Mouse (Mus musculus) forebrain, embryonic 11.5 days (tissue): ENCODE data around the gene Wdfy4. TPM values are rescaled to one million over a fixed set of nuclear protein-coding genes. Genes with fewer than 3 reads are reported as not detected.

ENCODE experiments used
- ATAC-seq: fragments of 200-750 bp; cut with Nextera tagmentation; replicated peaks from 2 replicates; pipeline ENCODE4 v1.8.0; 2017; ENCODE audit warnings: moderate TSS enrichment; ENCODE audit not compliant: low FRiP score
- DNase-seq: peaks from one replicate; pipeline ENCODE4 v3.0.0-alpha.2; 2017; ENCODE audit warnings: low spot score
- H3K27ac ChIP-seq: fragments of 300-500 bp; sonication (generic); 2 replicates; pipeline ENCODE4 v1.5.1; 2014; ENCODE audit warnings: low read depth, low read length
- H3K27me3 ChIP-seq: fragments of 300-500 bp; sonication (generic); 2 replicates; pipeline ENCODE4 v1.6.1; 2014; ENCODE audit warnings: mild to moderate bottlenecking, low read length, mixed read lengths; ENCODE audit not compliant: control insufficient read depth, insufficient read depth
- H3K36me3 ChIP-seq: fragments of 300-500 bp; sonication (generic); 2 replicates; pipeline ENCODE4 v1.6.1; 2014; ENCODE audit warnings: mild to moderate bottlenecking, low read length, moderate library complexity, mixed read lengths; ENCODE audit not compliant: control insufficient read depth, insufficient read depth
- H3K4me1 ChIP-seq: fragments of 300-500 bp; sonication (generic); replicated peaks from 2 replicates; pipeline ENCODE4 v1.6.1; 2014; ENCODE audit warnings: low read length, mixed read lengths; ENCODE audit not compliant: control insufficient read depth, insufficient read depth
- H3K4me2 ChIP-seq: fragments of 300-500 bp; sonication (generic); 2 replicates; pipeline ENCODE4 v1.6.1; 2014; ENCODE audit warnings: low read depth, mild to moderate bottlenecking, low read length, moderate library complexity, mixed read lengths; ENCODE audit not compliant: severe bottlenecking
- H3K4me3 ChIP-seq: fragments of 300-500 bp; sonication (generic); 2 replicates; pipeline ENCODE4 v1.5.1; 2014; ENCODE audit warnings: low read depth, low read length
- H3K9ac ChIP-seq: fragments of 300-500 bp; sonication (generic); 2 replicates; pipeline ENCODE4 v1.6.1; 2014; ENCODE audit warnings: low read length
- H3K9me3 ChIP-seq: fragments of 300-500 bp; sonication (generic); 2 replicates; pipeline ENCODE4 v1.6.1; 2016; ENCODE audit warnings: low read length, mixed read lengths; ENCODE audit not compliant: control insufficient read depth
- WGBS: fragments of 180-500 bp; shearing (Covaris S2); extraction: QIAGEN DNeasy Blood & Tissue Kit; methylation state at CpG from one replicate; pipeline ENCODE4 v1.1.7; 2014; 5-methylcytosine and 5-hydroxymethylcytosine counted together
- polyA plus RNA-seq: library from polyadenylated mRNA; unstranded; fragments of >200 nt; fragmentation: Nextera tagmentation; extraction: Ambion mirVana; gene quantifications from 2 replicates; pipeline ENCODE4 v1.2.1, GENCODE M21; 2014

Gene Wdfy4
- polyA plus RNA-seq, 1 experiment from 2014 or later = 0.15 TPM

GRCm38 (mm10) chr14:33202885-33203284, 17.6 kb upstream of the Wdfy4 start:
- H3K4me2 ChIP-seq = no peak overlapping the region
- 84% methylated on average over 6 of the region's 6 CpGs for WGBS
- H3K4me1 ChIP-seq = no peaks in the 10 kb centered on the region
- ATAC-seq (no peak), DNase-seq (no peak)
- no peaks in the 10 kb centered on the region for H3K9me3 ChIP-seq
- H3K27ac ChIP-seq = no peak overlapping the region
- no peaks in the 10 kb centered on the region for H3K27me3 ChIP-seq
- H3K4me3 ChIP-seq = no peak overlapping the region
- H3K36me3 ChIP-seq = no peaks in the 10 kb centered on the region
- H3K9ac ChIP-seq = no peak overlapping the region

- Histone ChIP-seq H3K4me1 (no peaks in the 10 kb centered on the region), H3K36me3 (no peaks in the 10 kb centered on the region), H3K9ac (no peak overlapping the region), H3K27me3 (no peaks in the 10 kb centered on the region), H3K9me3 (no peaks in the 10 kb centered on the region), H3K27ac (no peak overlapping the region), H3K4me2 (no peak overlapping the region), H3K4me3 (no peak overlapping the region)
- DNase-seq (no peak), ATAC-seq (no peak)
- WGBS = 86% methylated on average over 4 of the region's 4 CpGs
These were observed 16.9 kb upstream of the Wdfy4 start for GRCm38 (mm10) chr14:33202161-33202560.

DNA sequence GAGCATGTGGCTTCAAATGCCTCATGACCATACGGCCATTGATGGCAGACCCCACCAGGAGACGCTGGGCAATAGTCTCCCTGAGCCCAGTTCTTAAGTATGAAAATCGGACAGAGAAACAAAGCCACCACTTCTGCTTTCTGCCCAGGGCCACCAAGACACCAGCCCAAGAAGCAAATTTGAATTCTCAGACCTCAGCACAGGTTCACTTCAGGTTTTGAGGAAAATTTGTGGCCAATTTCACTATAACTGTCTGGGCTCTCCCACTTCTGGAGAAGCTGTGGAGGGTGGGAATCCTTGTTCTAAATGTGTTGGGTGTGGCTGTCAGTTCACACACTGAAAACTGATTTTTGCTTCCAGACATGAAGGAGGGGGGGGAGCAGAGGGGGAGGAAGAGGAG, 8.9 kb upstream of the Wdfy4 start:
- Histone ChIP-seq H3K4me2 (no peak overlapping the region), H3K4me3 (no peak overlapping the region), H3K27ac (no peak overlapping the region), H3K27me3 (no peaks in the 10 kb centered on the region), H3K9me3 (no peaks in the 10 kb centered on the region), H3K36me3 (no peaks in the 10 kb centered on the region), H3K9ac (no peak overlapping the region), H3K4me1 (no peaks in the 10 kb centered on the region)
- 85% methylated on average over 3 of the region's 3 CpGs for WGBS
- DNase-seq (no peak), ATAC-seq (no peak)

- H3K36me3 ChIP-seq = no peaks in the 10 kb centered on the region
- no peaks in the 10 kb centered on the region for H3K4me1 ChIP-seq
- H3K27me3 ChIP-seq = no peaks in the 10 kb centered on the region
- H3K9ac ChIP-seq = no peak overlapping the region
- ATAC-seq (no peak), DNase-seq (no peak)
- H3K9me3 ChIP-seq = no peaks in the 10 kb centered on the region
- no peak overlapping the region for H3K27ac ChIP-seq
- no peak overlapping the region for H3K4me3 ChIP-seq
- H3K4me2 ChIP-seq = no peak overlapping the region
These were observed 8.5 kb upstream of the Wdfy4 start for GRCm38 (mm10) chr14:33193762-33194161.

DNA sequence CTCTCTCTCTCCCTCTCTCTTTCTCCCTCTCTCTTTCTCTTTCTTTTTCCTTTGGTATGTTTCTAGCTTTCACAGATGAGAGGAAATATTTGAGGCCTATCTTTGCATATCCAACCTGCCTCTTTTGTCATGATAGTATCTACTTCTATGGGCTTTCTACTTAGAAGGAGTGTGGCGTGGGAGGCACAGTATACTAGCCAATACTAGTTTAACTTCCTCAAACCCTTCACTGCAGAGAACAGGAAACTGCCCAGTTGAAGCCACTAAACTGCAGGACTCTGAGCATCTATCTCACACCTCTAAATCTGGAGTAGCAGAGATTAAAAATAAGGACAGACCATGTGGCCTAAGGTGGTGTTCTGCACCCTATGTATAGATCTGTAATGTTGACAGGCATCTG, 5.3 kb upstream of the Wdfy4 start:
- no peak overlapping the region for H3K4me2 ChIP-seq
- H3K27me3 ChIP-seq = no peaks in the 10 kb centered on the region
- H3K9ac ChIP-seq = no peak overlapping the region
- WGBS = 77% methylated on average over 1 of the region's 1 CpGs
- no peak for ATAC-seq
- no peak for DNase-seq
- H3K4me1 ChIP-seq = no peaks in the 10 kb centered on the region
- no peaks in the 10 kb centered on the region for H3K36me3 ChIP-seq
- no peaks in the 10 kb centered on the region for H3K9me3 ChIP-seq
- H3K27ac ChIP-seq = no peak overlapping the region
- no peak overlapping the region for H3K4me3 ChIP-seq

GRCm38 (mm10) chr14:33189849-33190423, 4.6 kb upstream of the Wdfy4 start:
- no peaks in the 10 kb centered on the region for H3K4me1 ChIP-seq
- H3K9me3 ChIP-seq = no peaks in the 10 kb centered on the region
- H3K4me3 ChIP-seq = no peak overlapping the region
- no peak overlapping the region for H3K4me2 ChIP-seq
- no peak overlapping the region for H3K27ac ChIP-seq
- 92% methylated on average over 21 of the region's 21 CpGs for WGBS
- no peaks in the 10 kb centered on the region for H3K36me3 ChIP-seq
- H3K27me3 ChIP-seq = no peaks in the 10 kb centered on the region
- ATAC-seq (no peak), DNase-seq (no peak)
- H3K9ac ChIP-seq = no peak overlapping the region

- Histone ChIP-seq H3K9ac (no peak overlapping the region), H3K27me3 (no peaks in the 10 kb centered on the region), H3K4me2 (no peak overlapping the region), H3K36me3 (no peaks in the 10 kb centered on the region), H3K4me1 (no peaks in the 10 kb centered on the region), H3K9me3 (no peaks in the 10 kb centered on the region), H3K4me3 (no peak overlapping the region), H3K27ac (no peak overlapping the region)
- ATAC-seq (no peak), DNase-seq (no peak)
- WGBS = 81% methylated on average over 10 of the region's 10 CpGs
These were observed 3.9 kb upstream of the Wdfy4 start for GRCm38 (mm10) chr14:33189230-33189629.

- ATAC-seq = no peak
- no peaks in the 10 kb centered on the region for H3K27me3 ChIP-seq
- DNase-seq = no peak
- H3K4me1 ChIP-seq = no peaks in the 10 kb centered on the region
- H3K36me3 ChIP-seq = no peaks in the 10 kb centered on the region
- H3K9ac ChIP-seq = no peak overlapping the region
- H3K9me3 ChIP-seq = no peaks in the 10 kb centered on the region
- 57% methylated on average over 4 of the region's 4 CpGs for whole genome bisulfite sequencing
- no peak overlapping the region for H3K27ac ChIP-seq
- no peak overlapping the region for H3K4me2 ChIP-seq
- no peak overlapping the region for H3K4me3 ChIP-seq
These were observed 1.9 kb upstream of the Wdfy4 start for GRCm38 (mm10) chr14:33187201-33187600.

- 92% methylated on average over 5 of the region's 5 CpGs for WGBS
- ATAC-seq = no peak
These were observed 5.2 kb downstream of the Wdfy4 start for GRCm38 (mm10) chr14:33180102-33180501.

More at GRCm38 (mm10) chr14:33180102-33180501, 5.2 kb downstream of the Wdfy4 start:
- Histone ChIP-seq H3K36me3 (no peaks in the 10 kb centered on the region), H3K4me1 (no peaks in the 10 kb centered on the region), H3K4me2 (no peak overlapping the region), H3K27ac (no peak overlapping the region), H3K4me3 (no peak overlapping the region), H3K9me3 (no peaks in the 10 kb centered on the region), H3K27me3 (no peaks in the 10 kb centered on the region), H3K9ac (no peak overlapping the region)
- no peak for DNase-seq
